Mouse (Mus musculus) telencephalon, adult 2 months (tissue): ENCODE measurements around the gene Rad51c.
"Not testable (repeated sequence)": the region's sequence is repeated elsewhere in the genome, so short reads cannot be mapped to it uniquely, and the experiment has no call there.

ENCODE experiments used
- DNase-seq: peaks from one replicate; pipeline ENCODE4 v3.0.0-alpha.2; 2011; ENCODE audit warnings: low read depth, low spot score

Gene Rad51c

DNA sequence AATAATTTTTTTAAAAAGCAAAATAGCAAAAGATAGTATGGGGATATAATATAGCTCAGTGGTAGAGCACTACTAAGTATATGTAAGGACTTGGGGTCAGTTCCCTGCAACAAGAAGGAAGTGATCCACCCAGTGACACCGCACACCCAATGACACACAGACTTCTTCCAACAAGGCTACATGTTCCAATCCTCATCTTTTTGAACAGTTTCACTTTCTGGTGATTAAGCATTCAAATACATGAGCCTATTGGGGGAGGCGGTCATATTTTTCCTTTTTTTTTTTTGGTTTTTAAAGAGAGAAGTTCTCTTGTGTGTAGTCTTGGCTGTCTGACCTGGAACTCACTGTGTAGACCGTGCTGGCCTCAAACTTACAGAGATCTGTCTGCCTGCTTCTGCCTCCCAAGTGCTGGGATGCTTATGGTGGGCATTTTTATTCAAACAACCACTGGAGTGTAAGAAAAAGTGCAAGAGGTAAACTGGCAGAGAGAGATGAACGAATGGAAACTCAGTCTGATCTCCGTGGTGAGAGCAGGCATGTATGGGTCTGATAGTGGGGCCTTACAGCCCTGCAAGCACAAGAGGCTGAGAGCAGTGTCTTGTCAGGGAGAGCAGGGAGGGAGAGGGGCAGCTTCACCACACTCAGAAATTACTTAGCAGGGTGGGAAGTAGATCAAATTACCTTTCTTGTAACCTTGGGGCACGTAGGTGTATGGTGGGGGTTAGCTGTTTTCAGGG is 28.3 kb upstream of the Rad51c start:
- no peak for DNase-seq

DNA sequence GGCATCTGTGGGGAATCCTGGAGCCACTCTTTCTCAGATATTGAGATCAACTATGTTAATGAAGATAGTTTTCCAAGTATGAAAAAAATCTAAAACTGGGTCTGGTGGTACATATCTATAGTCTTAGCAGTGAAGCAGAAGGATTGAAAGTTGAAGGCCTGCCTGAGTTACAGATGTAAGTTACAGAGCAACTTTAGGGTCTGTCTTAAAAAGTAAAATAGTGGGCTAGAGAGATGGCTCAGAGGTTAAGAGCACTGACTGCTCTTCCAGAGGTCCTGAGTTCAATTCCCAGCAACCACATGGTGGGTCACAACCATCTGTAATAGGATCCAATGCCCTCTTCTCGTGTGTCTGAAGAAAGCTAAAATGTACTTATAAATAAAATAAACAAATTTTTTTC is 27.7 kb upstream of the Rad51c start:
- no peak for DNase-seq

GRCm38 (mm10) chr11:87431813-87432212 is 27.1 kb upstream of the Rad51c start:
- DNase-seq, result not testable (repeated sequence)

DNA sequence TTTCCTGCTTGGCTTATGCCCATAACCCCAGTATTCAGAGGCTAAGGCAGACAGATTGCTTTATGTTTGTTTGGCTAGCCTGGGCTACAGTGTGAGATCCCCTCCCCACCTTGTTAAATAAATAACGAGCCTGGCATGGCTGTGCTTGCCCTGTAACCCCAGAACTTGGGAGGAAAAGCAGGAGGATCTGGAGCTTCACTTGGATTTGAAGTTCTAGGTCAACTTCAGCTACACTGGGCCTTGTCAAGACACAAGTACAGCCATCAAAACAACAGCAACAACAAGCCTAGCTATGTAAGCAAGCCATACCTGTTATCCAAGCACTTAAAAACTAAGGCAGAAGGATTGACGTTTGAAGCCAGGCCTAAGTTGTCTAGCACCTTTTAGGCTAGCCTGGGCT is 25.6 kb upstream of the Rad51c start:
- no peak for DNase-seq

- DNase-seq, result no peak
These were observed 24.6 kb upstream of the Rad51c start for GRCm38 (mm10) chr11:87429363-87429762.

- DNase-seq, result no peak
These were observed 23.4 kb upstream of the Rad51c start for GRCm38 (mm10) chr11:87428051-87428673.

DNA sequence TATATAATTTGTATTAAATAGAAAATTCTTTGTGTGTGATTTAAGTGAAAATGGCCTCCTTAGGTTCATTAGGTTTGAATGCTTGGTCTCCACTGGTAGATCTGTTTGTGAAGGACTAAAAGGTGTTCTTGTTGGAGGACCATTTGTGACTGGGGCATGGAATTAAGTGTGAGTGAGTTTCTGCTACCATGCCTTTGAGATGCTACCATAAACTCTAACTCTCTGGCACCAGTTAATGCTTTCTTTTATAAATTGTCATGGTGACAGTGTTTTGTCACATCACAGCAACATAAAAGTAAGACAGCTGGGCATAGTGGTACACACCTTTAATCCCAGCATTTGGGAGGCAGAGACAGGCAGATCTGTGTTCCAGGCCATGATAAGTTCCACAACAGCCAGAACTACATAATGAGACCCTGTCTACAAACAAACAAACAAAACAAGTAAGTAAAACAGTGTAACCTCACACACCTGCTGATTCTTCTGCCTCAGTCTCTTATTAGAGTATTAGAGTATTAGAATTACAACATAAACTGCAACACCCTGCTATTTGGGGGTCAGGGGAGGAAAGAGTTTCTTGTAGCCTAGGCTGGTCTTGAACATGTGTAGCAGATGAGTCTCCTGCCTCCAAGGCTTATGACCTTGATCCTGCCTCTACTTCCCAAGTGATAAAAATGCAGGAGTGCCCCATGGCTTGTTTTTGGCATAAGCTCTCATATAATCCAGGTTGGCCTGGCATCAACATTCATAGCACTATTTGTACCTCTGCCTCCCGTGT is 22.7 kb upstream of the Rad51c start:
- no peak for DNase-seq

- DNase-seq, result peak; percentile 94
These were observed 21.9 kb upstream of the Rad51c start for GRCm38 (mm10) chr11:87426450-87427250.

- no peak for DNase-seq
These were observed 21.3 kb upstream of the Rad51c start for GRCm38 (mm10) chr11:87426121-87426449.

- no peak for DNase-seq
These were observed 19.0 kb upstream of the Rad51c start for GRCm38 (mm10) chr11:87423551-87424325.

DNA sequence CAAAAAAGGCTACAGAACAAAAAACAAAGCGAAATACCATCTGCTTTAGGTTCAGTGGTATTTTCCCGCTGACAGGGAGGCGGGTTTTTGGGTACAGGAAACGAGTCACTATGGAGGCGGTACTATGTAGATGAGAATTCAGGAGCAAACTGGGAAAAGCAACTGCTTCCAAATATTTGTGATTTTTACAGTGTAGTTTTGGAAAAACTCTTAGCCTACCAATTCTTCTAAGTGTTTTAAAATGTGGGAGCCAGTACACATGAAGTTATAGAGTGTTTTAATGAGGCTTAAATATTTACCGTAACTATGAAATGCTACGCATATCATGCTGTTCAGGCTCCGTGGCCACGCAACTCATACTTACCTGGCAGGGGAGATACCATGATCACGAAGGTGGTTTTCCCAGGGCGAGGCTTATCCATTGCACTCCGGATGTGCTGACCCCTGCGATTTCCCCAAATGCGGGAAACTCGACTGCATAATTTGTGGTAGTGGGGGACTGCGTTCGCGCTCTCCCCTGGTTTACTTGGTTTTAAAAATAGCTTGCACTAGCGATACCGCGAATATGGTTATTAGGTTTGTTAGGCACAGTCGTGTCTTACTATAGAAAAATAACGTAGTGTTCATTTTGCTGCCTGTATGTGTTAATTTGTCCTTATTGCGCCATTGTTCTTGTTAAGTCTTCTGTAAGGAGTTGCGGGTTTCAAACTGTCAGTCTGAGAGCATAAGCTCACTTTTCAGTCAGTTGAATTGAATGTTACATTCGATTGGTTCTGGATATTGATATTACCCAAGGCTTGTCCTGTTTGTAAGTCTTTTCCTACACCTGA is 18.0 kb upstream of the Rad51c start:
- DNase-seq, result peak; percentile 97

DNA sequence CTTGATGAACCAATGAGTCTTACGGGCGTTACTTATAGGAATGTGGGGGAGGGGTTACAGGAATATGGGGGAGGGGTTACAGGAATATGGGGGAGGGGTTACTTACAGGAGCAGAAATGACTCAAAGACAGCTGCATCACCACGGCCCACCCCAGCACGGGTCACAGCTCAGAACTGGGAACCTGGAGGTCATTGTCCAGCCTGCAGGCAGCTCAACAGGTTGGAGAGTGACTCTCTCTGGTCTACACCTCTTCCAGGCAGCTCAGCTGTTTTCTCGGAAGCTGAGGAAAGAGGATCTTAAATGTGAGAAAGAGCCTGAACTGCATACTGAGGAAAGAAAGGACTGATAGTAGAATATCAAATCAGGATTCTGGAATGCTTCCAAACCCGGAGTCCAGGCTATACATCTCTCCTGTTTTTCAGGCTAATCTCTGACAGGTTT is 17.0 kb upstream of the Rad51c start:
- no peak for DNase-seq

DNA sequence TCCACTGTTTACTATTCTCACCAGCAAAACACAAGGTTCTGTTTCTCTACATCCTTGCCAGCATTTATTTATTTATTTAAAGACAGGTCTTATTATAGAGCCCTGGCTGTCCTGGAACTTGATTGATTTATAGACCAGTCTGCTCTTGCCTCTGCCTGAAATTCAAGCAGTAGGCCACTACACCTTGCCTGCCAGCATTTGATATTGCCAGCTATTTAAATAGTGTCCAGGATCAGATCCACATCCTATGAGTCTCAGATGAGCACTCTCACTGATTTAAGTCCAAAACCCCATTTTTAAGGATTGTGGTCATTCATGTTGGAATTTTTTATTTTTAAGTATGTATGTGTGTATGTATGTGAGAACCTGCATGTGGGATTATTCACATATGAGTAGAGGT is 16.1 kb upstream of the Rad51c start:
- no peak for DNase-seq

DNA sequence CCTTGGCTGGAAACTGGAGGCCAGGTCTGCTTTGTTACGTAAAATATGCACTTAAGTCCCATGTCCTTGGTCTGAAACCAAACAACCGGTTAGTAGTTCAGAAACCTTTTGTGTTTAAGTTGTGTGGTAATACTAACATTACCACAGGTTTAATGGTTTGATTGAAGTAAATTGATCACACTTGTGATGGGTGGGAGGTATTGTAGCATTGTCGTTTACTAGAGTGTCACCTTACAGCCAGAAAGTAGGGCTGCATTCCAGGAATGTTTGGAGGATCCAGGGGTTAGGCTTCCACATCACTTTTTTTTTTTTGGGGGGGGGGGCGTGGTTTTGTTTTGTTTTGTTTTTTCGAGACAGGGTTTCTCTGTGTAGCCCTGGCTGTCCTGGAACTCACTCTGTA is 11.4 kb upstream of the Rad51c start:
- no peak for DNase-seq

GRCm38 (mm10) chr11:87413412-87413811 is 8.7 kb upstream of the Rad51c start:
- not testable (repeated sequence) for DNase-seq

GRCm38 (mm10) chr11:87404111-87404853 is 472 bp downstream of the Rad51c start:
- DNase-seq, result peak; percentile 87

DNA sequence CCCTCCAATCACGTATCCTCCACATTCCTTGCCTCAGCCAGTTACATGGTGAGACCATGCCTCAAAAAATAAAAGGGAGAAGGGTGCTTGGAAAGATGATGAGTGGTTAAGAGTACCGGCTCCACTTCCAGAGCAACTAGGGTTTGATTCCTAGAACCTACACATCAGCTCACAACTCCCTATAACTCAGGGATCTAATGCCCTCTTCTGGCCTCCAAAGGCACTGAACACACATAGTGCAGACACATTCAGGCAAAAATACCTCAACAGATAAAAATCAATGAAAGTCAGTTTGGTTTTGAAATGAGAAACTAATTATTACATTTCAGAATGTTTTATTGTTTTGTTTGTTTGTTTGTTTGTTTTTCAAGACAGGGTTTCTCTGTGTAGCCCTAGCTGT is 6.4 kb downstream of the Rad51c start:
- DNase-seq, result no peak

DNA sequence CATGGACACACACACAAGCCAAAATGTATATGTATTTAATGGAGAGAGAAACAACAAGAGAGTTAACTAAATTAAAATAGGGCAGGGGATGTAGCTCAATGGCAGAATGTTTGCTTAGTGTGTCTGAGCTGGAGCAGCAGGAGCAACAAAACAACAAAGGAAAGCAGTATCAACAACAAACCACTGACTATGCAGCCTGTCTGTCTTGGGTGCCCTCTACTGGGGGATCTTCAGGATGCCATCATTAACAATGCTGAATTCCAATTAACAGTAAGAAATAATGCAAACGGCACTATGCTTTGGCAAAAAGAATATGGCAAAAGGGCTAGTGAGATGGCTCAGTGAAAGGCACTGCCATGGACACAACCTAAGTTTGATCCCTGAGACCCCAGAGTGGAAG is 10.9 kb downstream of the Rad51c start:
- DNase-seq, result no peak

DNA sequence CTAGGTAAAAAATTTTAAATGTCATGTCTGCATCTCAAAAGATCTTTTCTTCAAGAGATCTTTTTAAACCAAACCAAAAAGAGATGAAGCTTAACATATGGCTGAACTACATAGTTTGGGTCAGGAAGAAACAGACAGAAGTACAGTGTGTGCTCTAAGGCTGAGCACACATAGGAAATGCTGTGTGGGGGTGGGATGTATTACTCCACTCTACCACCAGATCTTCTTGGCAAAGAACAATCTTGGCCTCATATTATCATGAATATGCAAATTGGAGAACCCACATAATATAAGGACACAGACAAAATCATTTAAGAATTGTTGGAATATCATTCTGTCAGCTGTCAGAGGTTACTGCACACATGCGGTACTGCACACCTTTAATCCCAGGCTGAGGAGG is 19.1 kb downstream of the Rad51c start:
- DNase-seq, result peak; percentile 52

GRCm38 (mm10) chr11:87384551-87384950 is 20.2 kb downstream of the Rad51c start:
- DNase-seq, result no peak
